Mouse (Mus musculus) liver, postnatal 0 days (tissue): ENCODE measurements around the gene Fndc9. TPM values are rescaled to one million over a fixed set of nuclear protein-coding genes. Genes with fewer than 3 reads are reported as not detected.

Source experiments
- ATAC-seq: fragments of 200-750 bp; cut with Nextera tagmentation; 2 replicates; pipeline ENCODE4 v1.8.0; 2017; ENCODE audit warnings: mild to moderate bottlenecking, moderate library complexity
- DNase-seq: peaks from one replicate; pipeline ENCODE4 v3.0.0-alpha.2; 2016
- H3K27ac ChIP-seq: fragments of 300-500 bp; sonication (generic); 2 replicates; pipeline ENCODE4 v1.5.1; 2014; ENCODE audit warnings: antibody characterized with exemption, moderate library complexity, mild to moderate bottlenecking, low read depth
- H3K27me3 ChIP-seq: fragments of 300-500 bp; sonication (generic); 2 replicates; pipeline ENCODE4 v1.6.1; 2014; ENCODE audit warnings: low read length, control low read depth, mixed read lengths; ENCODE audit not compliant: insufficient read depth
- H3K36me3 ChIP-seq: fragments of 300-500 bp; sonication (generic); replicated peaks from 2 replicates; pipeline ENCODE4 v1.6.1; 2014; ENCODE audit warnings: mild to moderate bottlenecking, control low read depth, low read length, moderate library complexity, mixed read lengths; ENCODE audit not compliant: insufficient read depth
- H3K4me1 ChIP-seq: fragments of 300-500 bp; sonication (generic); 2 replicates; pipeline ENCODE4 v1.6.1; 2014; ENCODE audit warnings: antibody characterized with exemption, mild to moderate bottlenecking, control low read depth; ENCODE audit not compliant: insufficient read depth
- H3K4me2 ChIP-seq: fragments of 300-500 bp; sonication (generic); 2 replicates; pipeline ENCODE4 v1.6.1; 2014; ENCODE audit warnings: low read depth, mild to moderate bottlenecking, low read length, moderate library complexity, mixed read lengths
- H3K4me3 ChIP-seq: fragments of 300-500 bp; sonication (generic); 2 replicates; pipeline ENCODE4 v1.5.1; 2014; ENCODE audit warnings: low read depth, low read length
- H3K9ac ChIP-seq: fragments of 300-500 bp; sonication (generic); replicated peaks from 2 replicates; pipeline ENCODE4 v1.6.1; 2014; ENCODE audit warnings: mild to moderate bottlenecking, moderate library complexity
- H3K9me3 ChIP-seq: fragments of 300-500 bp; sonication (generic); 2 replicates; pipeline ENCODE4 v1.6.1; 2016; ENCODE audit warnings: mild to moderate bottlenecking, control low read depth, low read length, mixed read lengths
- CTCF ChIP-seq: sonication (generic); IDR thresholded peaks from 2 replicates; pipeline ENCODE4 v1.5.1; 2016; ENCODE audit warnings: antibody characterized with exemption, low read depth
- EP300 ChIP-seq: IDR thresholded peaks from 2 replicates; pipeline ENCODE4 v1.6.1; 2016; ENCODE audit warnings: antibody characterized with exemption, low read depth, mild to moderate bottlenecking
- WGBS: fragments of 180-500 bp; shearing (Covaris S2); extraction: QIAGEN DNeasy Blood & Tissue Kit; methylation state at CpG from one replicate; pipeline ENCODE4 v1.1.7; 2014; ENCODE audit not compliant: insufficient replicate concordance; 5-methylcytosine and 5-hydroxymethylcytosine counted together
- polyA plus RNA-seq: library from polyadenylated mRNA; unstranded; fragments of >200 nt; fragmentation: Nextera tagmentation; extraction: Ambion mirVana; gene quantifications from 2 replicates; pipeline ENCODE4 v1.2.1, GENCODE M21; 2015

Fndc9 gene
- polyA plus RNA-seq, 1 experiment from 2014 or later, result 0.13 TPM

DNA sequence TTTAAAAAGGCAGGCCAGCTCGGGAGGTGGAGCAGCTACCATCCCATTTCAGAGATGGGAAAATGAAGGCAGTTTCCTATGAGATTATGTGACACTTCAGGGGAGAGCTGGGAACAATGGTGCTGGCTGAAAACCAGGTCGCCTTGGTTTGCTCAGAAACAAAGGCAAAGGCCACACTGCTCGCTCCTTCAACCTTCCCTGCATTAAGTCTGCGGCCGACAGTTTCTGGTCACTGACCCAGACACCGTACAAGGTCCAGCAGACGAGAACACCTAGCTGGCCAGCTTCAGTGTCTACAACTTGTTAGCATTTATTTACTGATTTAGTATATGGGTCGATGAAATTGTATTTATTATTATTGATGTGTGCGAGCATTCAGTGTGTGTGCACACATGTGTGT, 30.5 kb upstream of the Fndc9 start:
- Histone ChIP-seq H3K27ac (no peak overlapping the region), H3K9ac (no peak overlapping the region), H3K4me3 (no peak overlapping the region), H3K36me3 (peaks cover 8% of the 10 kb centered on the region), H3K9me3 (no peaks in the 10 kb centered on the region), H3K4me1 (no peaks in the 10 kb centered on the region), H3K4me2 (no peak overlapping the region), H3K27me3 (no peaks in the 10 kb centered on the region)
- 82% methylated on average over 9 of the region's 9 CpGs for WGBS
- DNase-seq, result no peak
- TF ChIP-seq EP300, result no peak
- no peak for ATAC-seq

DNA sequence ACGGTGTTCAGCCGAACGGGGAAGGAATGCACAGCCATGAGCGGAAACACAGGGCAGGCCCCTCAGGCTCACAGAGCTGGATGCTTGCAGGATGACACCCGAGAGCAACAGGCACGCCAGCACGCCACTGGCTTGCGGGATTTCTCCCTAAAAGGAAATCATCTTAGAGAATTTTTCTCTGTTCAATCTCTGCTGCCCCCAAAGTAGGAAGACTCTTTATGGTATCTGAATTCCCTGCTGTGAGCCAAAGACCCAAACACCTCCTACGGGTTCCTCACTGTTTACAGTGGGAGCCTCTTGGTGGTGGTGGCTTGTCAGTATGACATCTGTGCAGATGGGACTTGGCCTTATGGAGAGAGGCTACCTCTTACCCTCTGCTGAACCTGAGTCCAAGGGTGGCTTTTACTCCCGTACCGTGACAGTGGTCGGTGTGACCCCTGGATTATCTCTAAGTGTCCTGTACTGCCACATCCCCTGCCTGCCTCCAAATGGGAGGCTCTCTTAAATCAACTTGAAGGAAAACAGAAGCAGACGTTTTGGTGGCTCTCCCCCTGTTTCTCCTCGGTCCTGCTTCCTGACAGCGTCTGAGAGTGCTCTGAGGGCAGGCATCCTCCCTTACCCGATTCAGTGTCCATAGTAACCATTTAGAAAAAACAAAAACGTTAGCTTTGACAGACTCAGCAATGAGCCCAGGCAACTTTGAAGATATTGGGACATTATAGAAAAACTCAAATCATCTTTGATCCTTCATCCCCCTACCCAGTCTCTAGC, 29.5 kb upstream of the Fndc9 start:
- Histone ChIP-seq H3K27me3 (no peaks in the 10 kb centered on the region), H3K9me3 (no peaks in the 10 kb centered on the region), H3K4me2 (no peak overlapping the region), H3K9ac (no peak overlapping the region), H3K36me3 (peaks cover under 1% of the 10 kb centered on the region), H3K4me3 (no peak overlapping the region), H3K4me1 (no peaks in the 10 kb centered on the region), H3K27ac (no peak overlapping the region)
- TF ChIP-seq CTCF (no peak), EP300 (no peak)
- 69% methylated on average over 17 of the region's 17 CpGs for WGBS
- ATAC-seq, result no peak
- DNase-seq, result no peak

DNA sequence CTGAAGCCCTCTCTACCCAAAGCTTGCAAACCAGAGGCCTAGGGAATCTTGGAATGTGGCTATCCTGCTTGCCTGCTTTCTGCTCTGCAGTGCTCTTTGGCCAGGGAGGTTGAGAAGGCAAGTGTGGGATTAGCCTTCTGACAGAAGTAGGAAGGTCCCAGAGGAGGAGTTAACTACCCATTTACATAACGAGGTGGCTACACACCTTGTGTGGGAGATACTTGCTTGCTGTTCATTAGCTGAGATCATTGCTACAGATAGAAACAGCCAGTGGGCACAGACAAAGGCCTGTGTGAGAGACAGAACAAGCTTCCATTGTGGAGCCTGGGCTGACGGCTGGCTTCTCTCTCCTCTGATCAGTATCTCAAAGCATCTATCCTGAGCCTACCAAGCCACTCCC, 25.4 kb upstream of the Fndc9 start:
- no peaks in the 10 kb centered on the region for H3K27me3 ChIP-seq
- ATAC-seq (no peak), DNase-seq (no peak)
- no peak overlapping the region for H3K4me3 ChIP-seq
- 55% methylated on average over 2 of the region's 2 CpGs for WGBS
- H3K4me2 ChIP-seq, result no peak overlapping the region
- no peaks in the 10 kb centered on the region for H3K9me3 ChIP-seq
- TF ChIP-seq EP300 (no peak), CTCF (no peak)
- H3K9ac ChIP-seq, result no peak overlapping the region
- peaks cover 2% of the 10 kb centered on the region; the same call in 1 of the 2 replicates for H3K36me3 ChIP-seq
- peaks cover under 1% of the 10 kb centered on the region; the same call in 1 of the 2 replicates for H3K4me1 ChIP-seq
- no peak overlapping the region for H3K27ac ChIP-seq

DNA sequence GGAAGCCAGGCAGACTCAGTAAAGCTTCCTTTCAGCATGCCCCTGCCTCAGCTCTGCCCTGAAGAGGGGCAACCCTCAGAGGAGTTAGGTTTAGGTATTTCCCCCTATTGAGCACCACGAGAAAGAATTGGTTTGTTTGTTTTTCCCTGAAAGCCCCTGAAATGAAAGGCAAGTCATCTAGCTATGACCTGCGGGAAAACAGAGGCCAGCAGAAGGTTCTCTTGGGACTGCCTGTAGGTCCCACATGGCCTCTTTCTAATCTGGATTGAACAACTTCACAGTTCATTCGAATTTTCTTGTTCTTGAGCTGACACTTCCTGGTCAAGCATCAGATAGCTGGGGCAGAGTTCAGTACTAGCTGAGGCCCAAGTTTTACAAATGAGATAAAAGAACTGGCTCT, 23.5 kb upstream of the Fndc9 start:
- Histone ChIP-seq H3K27me3 (no peaks in the 10 kb centered on the region), H3K9me3 (no peaks in the 10 kb centered on the region), H3K27ac (no peak overlapping the region), H3K9ac (no peak overlapping the region), H3K4me2 (no peak overlapping the region), H3K4me1 (peaks cover 3% of the 10 kb centered on the region; the same call in 1 of the 2 replicates), H3K36me3 (peaks cover 2% of the 10 kb centered on the region; the same call in 1 of the 2 replicates), H3K4me3 (no peak overlapping the region)
- DNase-seq (no peak), ATAC-seq (no peak)
- WGBS, result 40% methylated on average over 3 of the region's 3 CpGs
- no peak for TF ChIP-seq CTCF
- TF ChIP-seq EP300, result no peak

DNA sequence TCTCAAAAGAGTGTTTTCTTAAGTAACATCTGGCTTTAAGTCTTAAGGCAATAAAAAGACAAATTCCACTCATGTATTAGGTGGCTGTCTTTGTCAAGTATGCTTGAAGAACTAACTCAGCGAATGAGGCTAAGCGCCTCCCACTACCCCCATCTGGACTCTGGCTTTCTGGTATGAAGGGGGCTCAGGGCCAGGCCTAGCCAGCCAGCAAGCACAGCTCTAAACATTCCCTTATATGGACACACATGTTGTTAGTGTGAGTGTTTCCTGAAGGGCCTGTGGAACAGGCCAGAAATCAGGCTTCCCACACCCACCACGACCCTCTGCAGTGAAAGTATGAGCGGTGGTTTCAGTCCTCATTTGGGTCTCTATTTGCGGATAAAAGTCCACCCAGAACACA, 21.5 kb upstream of the Fndc9 start:
- TF ChIP-seq EP300 (no peak), CTCF (no peak)
- no peak for ATAC-seq

DNA sequence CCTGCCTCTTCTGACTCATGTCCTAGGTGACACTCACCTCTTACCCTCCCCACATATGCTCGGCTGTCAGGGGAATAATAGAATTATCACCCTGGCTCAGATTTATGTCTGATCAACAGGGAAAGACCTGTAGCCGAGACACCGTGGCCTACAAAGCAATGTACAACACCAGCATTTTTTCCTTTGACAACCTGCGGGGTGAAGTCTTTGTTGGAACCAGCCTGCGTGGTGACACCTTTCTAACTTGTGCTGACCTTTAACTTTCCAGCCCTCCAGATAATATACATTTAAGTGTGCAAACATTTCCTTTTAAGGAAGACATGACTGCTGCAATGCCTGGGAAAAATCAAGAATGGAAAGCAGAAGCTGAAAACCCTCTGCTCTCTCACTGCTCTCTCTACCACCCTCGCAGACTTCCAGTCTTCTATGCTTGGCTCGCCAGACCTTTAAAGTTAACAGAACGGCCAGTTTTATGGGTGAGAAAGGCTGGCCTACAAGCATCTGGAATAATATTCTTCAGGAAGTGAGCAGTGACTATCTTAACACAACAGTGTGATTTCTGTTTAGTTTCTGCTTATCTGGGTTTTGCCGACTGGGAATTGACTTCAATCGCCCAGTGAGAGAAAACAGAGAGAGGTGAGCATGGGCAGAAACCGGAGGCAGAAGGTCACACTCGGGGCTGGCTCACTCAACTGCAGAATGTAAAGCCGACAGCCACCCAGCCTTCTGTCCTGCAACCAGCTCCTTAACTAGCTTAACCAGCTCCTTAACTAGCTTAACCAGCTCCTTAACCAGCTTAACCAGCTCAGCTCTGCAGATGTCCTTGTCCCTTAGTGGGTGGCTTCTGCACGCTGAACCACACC, 20.7 kb upstream of the Fndc9 start:
- ATAC-seq (no peak), DNase-seq (no peak)
- TF ChIP-seq CTCF, result no peak
- WGBS, result 54% methylated on average over 14 of the region's 14 CpGs
- no peak overlapping the region for H3K27ac ChIP-seq
- 0 out of 2 replicates have a peak, but pooled peaks cover 2% of the 10 kb centered on the region for H3K36me3 ChIP-seq
- no peak overlapping the region for H3K4me3 ChIP-seq
- H3K9me3 ChIP-seq, result no peaks in the 10 kb centered on the region
- no peak overlapping the region; the same call in 1 of the 2 replicates for H3K9ac ChIP-seq
- H3K4me2 ChIP-seq, result no peak overlapping the region
- peaks cover 3% of the 10 kb centered on the region; the same call in 1 of the 2 replicates for H3K4me1 ChIP-seq
- H3K27me3 ChIP-seq, result no peaks in the 10 kb centered on the region

More for the DNA sequence above, 21.5 kb upstream of the Fndc9 start:
- DNase-seq, result no peak
- Histone ChIP-seq H3K4me3 (no peak overlapping the region), H3K27ac (no peak overlapping the region), H3K9me3 (no peaks in the 10 kb centered on the region), H3K27me3 (no peaks in the 10 kb centered on the region), H3K36me3 (0 out of 2 replicates have a peak, but pooled peaks cover 2% of the 10 kb centered on the region), H3K4me1 (peaks cover 3% of the 10 kb centered on the region; the same call in 1 of the 2 replicates), H3K9ac (no peak overlapping the region), H3K4me2 (no peak overlapping the region)
- 74% methylated on average over 5 of the region's 5 CpGs for WGBS
